Mouse (Mus musculus): ENCODE data around the gene Rcsd1. TPM values are rescaled to one million over a fixed set of nuclear protein-coding genes. Genes with fewer than 3 reads are reported as not detected.

Rcsd1 gene
- polyA plus RNA-seq, 1 experiment from 2014 or later = 81.2 TPM

Small RNA genes lying within 50 kb of the gene (microRNA-seq; reads per million reads assigned to microRNA genes)
- gene Gm44458 = not detected

Other genes starting within 250 kb of the Rcsd1 start
- gene Dcaf6, start 249.3 kb downstream of the Rcsd1 start, polyA plus RNA-seq (2014; fragmentation: Nextera tagmentation; extraction: Ambion mirVana) = 21.6 and 24.7 TPM in 2 replicates
- 311 and 319 TPM in 2 replicates for gene Mpc2, start 249.1 kb downstream of the Rcsd1 start, polyA plus RNA-seq (2014; fragmentation: Nextera tagmentation; extraction: Ambion mirVana)
- 0.09 and 0.23 TPM in 2 replicates for gene Adcy10, start 224.6 kb downstream of the Rcsd1 start, polyA plus RNA-seq (2014; fragmentation: Nextera tagmentation; extraction: Ambion mirVana)
- gene Mpzl1, start 75.2 kb downstream of the Rcsd1 start, polyA plus RNA-seq (2014; fragmentation: Nextera tagmentation; extraction: Ambion mirVana) = 121 TPM in 2 replicates
- 93.5 and 95.7 TPM in 2 replicates for gene Creg1, start 54.0 kb upstream of the Rcsd1 start, polyA plus RNA-seq (2014; fragmentation: Nextera tagmentation; extraction: Ambion mirVana)
- gene Cd247, start 78.9 kb upstream of the Rcsd1 start, polyA plus RNA-seq (2014; fragmentation: Nextera tagmentation; extraction: Ambion mirVana) = 0.35 and 0.59 TPM in 2 replicates